In the genomic region with DNA sequence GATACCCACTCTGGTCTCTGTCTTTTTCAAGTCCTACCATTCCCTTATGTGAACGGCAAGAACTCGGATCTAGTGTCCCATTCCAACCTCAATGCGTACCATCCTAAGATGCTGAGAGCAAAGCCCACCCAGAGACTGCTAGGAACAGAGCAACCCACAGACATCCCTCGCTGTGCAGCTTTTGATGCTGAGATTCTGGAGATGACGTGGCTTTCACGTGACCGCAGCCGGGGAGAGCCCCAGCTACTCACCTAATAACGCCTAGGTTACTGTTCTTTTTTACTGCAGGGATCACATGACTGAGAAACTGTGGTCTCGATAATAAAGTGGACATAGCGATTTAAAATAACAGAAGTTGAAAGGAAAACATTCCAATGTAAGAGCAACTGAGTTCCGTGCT, we compare ENCODE assay signal across 16 mouse cellular contexts. TPM values are rescaled to one million over a fixed set of nuclear protein-coding genes. Genes with fewer than 3 reads are reported as not detected.
"Had no signal": no experiment of that assay in that cellular context is flagged by ENCODE, and none has a peak within 500 bp of the region (broad histone marks: within the 10 kb centered on the region; RNA-seq: fewer than 3 reads in every experiment).

No protein-coding gene starts in this region.

- H3K9me3 ChIP-seq: midbrain, embryonic 12.5 days; neural tube, embryonic 15.5 days had no signal

- H3K4me1 ChIP-seq: limb, embryonic 13.5 days; midbrain, embryonic 12.5 days; neural tube, embryonic 15.5 days had no signal

- H3K36me3 ChIP-seq: limb, embryonic 13.5 days; midbrain, embryonic 12.5 days; neural tube, embryonic 15.5 days had no signal

- H3K27me3 ChIP-seq: limb, embryonic 13.5 days; midbrain, embryonic 12.5 days; neural tube, embryonic 15.5 days had no signal

- ATAC-seq: midbrain, embryonic 16.5 days had no signal

- H3K27ac ChIP-seq: layer of hippocampus, adult 2 months; limb, embryonic 13.5 days; liver, embryonic 14.5 days; midbrain, embryonic 12.5 days; neural tube, embryonic 15.5 days had no signal

- H3K9ac ChIP-seq: limb, embryonic 13.5 days; liver, embryonic 14.5 days; midbrain, embryonic 12.5 days; neural tube, embryonic 15.5 days had no signal

- H3K4me3 ChIP-seq: layer of hippocampus, adult 2 months; limb, embryonic 13.5 days; midbrain, embryonic 12.5 days; neural tube, embryonic 15.5 days had no signal

- H3K4me2 ChIP-seq: limb, embryonic 13.5 days; midbrain, embryonic 12.5 days; neural tube, embryonic 15.5 days had no signal

- DNase-seq: kidney, adult 9 months; kidney, postnatal 10 days; kidney, postnatal 4 days; left cerebral cortex, postnatal 4 days; lung, adult 18-20 months; right cerebral cortex, adult 18-20 months; spleen, adult 18-20 months; thymus, adult 18-20 months; thymus, postnatal 14 days had no signal

RNA-seq across cellular contexts. Expression of a gene that starts 1.4 kb away (rescaled TPM):
- total RNA-seq: megakaryocyte-erythroid progenitor cell, adult 5-6 weeks had no signal
